Mouse (Mus musculus) heart, embryonic 12.5 days (tissue): ENCODE measurements around the gene Ppp1r12b. TPM values are rescaled to one million over a fixed set of nuclear protein-coding genes. Genes with fewer than 3 reads are reported as not detected.

Experiments used
- ATAC-seq: fragments of 200-750 bp; cut with Nextera tagmentation; 2 replicates; pipeline ENCODE4 v1.8.0; 2017; ENCODE audit warnings: moderate TSS enrichment, moderate library complexity; ENCODE audit not compliant: insufficient number of reproducible peaks, low FRiP score
- H3K27ac ChIP-seq: fragments of 300-500 bp; sonication (generic); 2 replicates; pipeline ENCODE4 v1.5.1; 2016; ENCODE audit warnings: mild to moderate bottlenecking, moderate library complexity; ENCODE audit not compliant: poor library complexity, severe bottlenecking
- H3K27me3 ChIP-seq: fragments of 300-500 bp; sonication (generic); replicated peaks from 2 replicates; pipeline ENCODE4 v1.6.1; 2016; ENCODE audit warnings: mild to moderate bottlenecking, moderate library complexity
- H3K36me3 ChIP-seq: fragments of 300-500 bp; sonication (generic); 2 replicates; pipeline ENCODE4 v1.6.1; 2016; ENCODE audit warnings: mild to moderate bottlenecking, moderate library complexity
- H3K4me1 ChIP-seq: fragments of 300-500 bp; sonication (generic); replicated peaks from 2 replicates; pipeline ENCODE4 v1.6.1; 2016; ENCODE audit warnings: mild to moderate bottlenecking
- H3K4me2 ChIP-seq: fragments of 300-500 bp; sonication (generic); 2 replicates; pipeline ENCODE4 v1.6.1; 2016; ENCODE audit warnings: mild to moderate bottlenecking, moderate library complexity
- H3K4me3 ChIP-seq: fragments of 300-500 bp; sonication (generic); 2 replicates; pipeline ENCODE4 v1.5.1; 2016; ENCODE audit warnings: mild to moderate bottlenecking
- H3K9ac ChIP-seq: fragments of 300-500 bp; sonication (generic); 2 replicates; pipeline ENCODE4 v1.6.1; 2016; ENCODE audit warnings: mild to moderate bottlenecking, moderate library complexity
- H3K9me3 ChIP-seq: fragments of 300-500 bp; sonication (generic); replicated peaks from 2 replicates; pipeline ENCODE4 v1.6.1; 2016; ENCODE audit warnings: mild to moderate bottlenecking, moderate library complexity
- WGBS: fragments of 180-500 bp; shearing (Covaris S2); methylation state at CpG from one replicate; pipeline ENCODE4 v1.1.7; 2016; 5-methylcytosine and 5-hydroxymethylcytosine counted together
- polyA plus RNA-seq: library from polyadenylated mRNA; unstranded; fragments of >200 nt; fragmentation: Nextera tagmentation; extraction: Ambion mirVana; gene quantifications from 2 replicates; pipeline ENCODE4 v1.2.1, GENCODE M21; 2016

Gene Ppp1r12b
- polyA plus RNA-seq, 1 experiment from 2014 or later = 29.6 TPM

- Histone ChIP-seq H3K4me3 (no peak overlapping the region), H3K9ac (no peak overlapping the region), H3K36me3 (no peaks in the 10 kb centered on the region), H3K27me3 (peaks cover 39% of the 10 kb centered on the region), H3K27ac (no peak overlapping the region), H3K4me1 (peaks cover 3% of the 10 kb centered on the region; the same call in 1 of the 2 replicates), H3K4me2 (no peak overlapping the region), H3K9me3 (no peaks in the 10 kb centered on the region)
- 51% methylated on average over 12 of the region's 12 CpGs for WGBS
- ATAC-seq = no peak
These were observed 235.9 kb downstream of the Ppp1r12b start for GRCm38 (mm10) chr1:134719718-134720304.

GRCm38 (mm10) chr1:134715092-134715491, 240.7 kb downstream of the Ppp1r12b start:
- H3K27ac ChIP-seq = no peak overlapping the region
- no peak overlapping the region for H3K4me3 ChIP-seq
- H3K4me2 ChIP-seq = no peak overlapping the region
- H3K36me3 ChIP-seq = no peaks in the 10 kb centered on the region
- no peak for ATAC-seq
- H3K9ac ChIP-seq = no peak overlapping the region
- H3K27me3 ChIP-seq = peaks cover 62% of the 10 kb centered on the region
- H3K9me3 ChIP-seq = no peaks in the 10 kb centered on the region
- H3K4me1 ChIP-seq = peaks cover 12% of the 10 kb centered on the region
- WGBS = 68% methylated on average over 5 of the region's 5 CpGs

- H3K4me2 ChIP-seq = no peak overlapping the region
- no peaks in the 10 kb centered on the region for H3K36me3 ChIP-seq
- H3K4me1 ChIP-seq = peaks cover 16% of the 10 kb centered on the region
- H3K27me3 ChIP-seq = peaks cover 68% of the 10 kb centered on the region
- no peaks in the 10 kb centered on the region for H3K9me3 ChIP-seq
- WGBS = 72% methylated on average over 8 of the region's 8 CpGs
- ATAC-seq = no peak
- H3K9ac ChIP-seq = no peak overlapping the region
- H3K4me3 ChIP-seq = no peak overlapping the region
- H3K27ac ChIP-seq = no peak overlapping the region
These were observed 241.6 kb downstream of the Ppp1r12b start for GRCm38 (mm10) chr1:134714166-134714565.

GRCm38 (mm10) chr1:134713421-134713969, 242.2 kb downstream of the Ppp1r12b start:
- peaks cover 70% of the 10 kb centered on the region for H3K27me3 ChIP-seq
- H3K4me2 ChIP-seq = no peak overlapping the region
- WGBS = 44% methylated on average over 11 of the region's 11 CpGs
- no peak overlapping the region for H3K4me3 ChIP-seq
- H3K9me3 ChIP-seq = no peaks in the 10 kb centered on the region
- no peak overlapping the region for H3K9ac ChIP-seq
- ATAC-seq = no peak
- no peak overlapping the region for H3K27ac ChIP-seq
- H3K4me1 ChIP-seq = peaks cover 21% of the 10 kb centered on the region
- H3K36me3 ChIP-seq = no peaks in the 10 kb centered on the region

- no peak for ATAC-seq
- no peaks in the 10 kb centered on the region for H3K9me3 ChIP-seq
- no peak overlapping the region for H3K4me3 ChIP-seq
- no peak overlapping the region for H3K27ac ChIP-seq
- peaks cover 24% of the 10 kb centered on the region for H3K4me1 ChIP-seq
- H3K27me3 ChIP-seq = peaks cover 70% of the 10 kb centered on the region
- no peak overlapping the region for H3K4me2 ChIP-seq
- no peaks in the 10 kb centered on the region for H3K36me3 ChIP-seq
- 73% methylated on average over 9 of the region's 9 CpGs for WGBS
- no peak overlapping the region for H3K9ac ChIP-seq
These were observed 242.9 kb downstream of the Ppp1r12b start for GRCm38 (mm10) chr1:134712781-134713299.

- Histone ChIP-seq H3K4me3 (no peak overlapping the region), H3K27me3 (peaks cover 82% of the 10 kb centered on the region), H3K27ac (no peak overlapping the region), H3K9ac (no peak overlapping the region), H3K9me3 (no peaks in the 10 kb centered on the region), H3K36me3 (no peaks in the 10 kb centered on the region), H3K4me2 (no peak overlapping the region), H3K4me1 (peaks cover 24% of the 10 kb centered on the region)
- WGBS = 63% methylated on average over 5 of the region's 5 CpGs
- no peak for ATAC-seq
These were observed 244.1 kb downstream of the Ppp1r12b start for GRCm38 (mm10) chr1:134711653-134712052.

- no peak for ATAC-seq
- Histone ChIP-seq H3K27ac (no peak overlapping the region), H3K4me1 (peaks cover 24% of the 10 kb centered on the region), H3K36me3 (no peaks in the 10 kb centered on the region), H3K9me3 (no peaks in the 10 kb centered on the region), H3K4me3 (no peak overlapping the region), H3K27me3 (peaks cover 88% of the 10 kb centered on the region), H3K4me2 (no peak overlapping the region), H3K9ac (no peak overlapping the region)
- 55% methylated on average over 7 of the region's 7 CpGs for WGBS
These were observed 244.7 kb downstream of the Ppp1r12b start for GRCm38 (mm10) chr1:134711061-134711460.

GRCm38 (mm10) chr1:134709411-134710306, 246.1 kb downstream of the Ppp1r12b start:
- ATAC-seq = no peak
- peaks cover 27% of the 10 kb centered on the region for H3K4me1 ChIP-seq
- H3K9me3 ChIP-seq = no peaks in the 10 kb centered on the region
- no peak overlapping the region for H3K27ac ChIP-seq
- no peaks in the 10 kb centered on the region for H3K36me3 ChIP-seq
- H3K27me3 ChIP-seq = peaks cover 97% of the 10 kb centered on the region
- 17% methylated on average over 26 of the region's 26 CpGs for WGBS
- H3K4me3 ChIP-seq = peak overlapping the region; percentile 54
- peak overlapping the region; percentile 94 for H3K4me2 ChIP-seq
- peak overlapping the region; percentile 72 for H3K9ac ChIP-seq

- Histone ChIP-seq H3K27me3 (peaks cover 95% of the 10 kb centered on the region), H3K4me3 (peak overlapping the region; percentile 54), H3K4me1 (peaks cover 27% of the 10 kb centered on the region), H3K4me2 (peak overlapping the region; percentile 94), H3K9me3 (no peaks in the 10 kb centered on the region), H3K27ac (no peak overlapping the region), H3K9ac (peak overlapping the region; percentile 72), H3K36me3 (no peaks in the 10 kb centered on the region)
- ATAC-seq = no peak
- WGBS = under 1% methylated on average over 46 of the region's 46 CpGs
These were observed 246.8 kb downstream of the Ppp1r12b start for GRCm38 (mm10) chr1:134708801-134709385.

GRCm38 (mm10) chr1:134708274-134708673, 247.5 kb downstream of the Ppp1r12b start:
- no peaks in the 10 kb centered on the region for H3K9me3 ChIP-seq
- H3K4me1 ChIP-seq = peaks cover 30% of the 10 kb centered on the region
- peaks cover 89% of the 10 kb centered on the region for H3K27me3 ChIP-seq
- H3K36me3 ChIP-seq = no peaks in the 10 kb centered on the region
- no peak overlapping the region for H3K27ac ChIP-seq
- peak overlapping the region; percentile 94 for H3K4me2 ChIP-seq
- peak overlapping the region; percentile 72; the same call in 1 of the 2 replicates for H3K9ac ChIP-seq
- ATAC-seq = peak; percentile 27; the same call in 1 of the 2 replicates
- H3K4me3 ChIP-seq = peak overlapping the region; percentile 54
- 13% methylated on average over 8 of the region's 8 CpGs for WGBS

GRCm38 (mm10) chr1:134707516-134707915, 248.2 kb downstream of the Ppp1r12b start:
- no peak overlapping the region for H3K4me2 ChIP-seq
- no peak for ATAC-seq
- no peak overlapping the region for H3K4me3 ChIP-seq
- H3K27ac ChIP-seq = no peak overlapping the region
- H3K4me1 ChIP-seq = peaks cover 32% of the 10 kb centered on the region
- no peak overlapping the region for H3K9ac ChIP-seq
- H3K36me3 ChIP-seq = no peaks in the 10 kb centered on the region
- H3K27me3 ChIP-seq = peaks cover 81% of the 10 kb centered on the region
- no peaks in the 10 kb centered on the region for H3K9me3 ChIP-seq
- WGBS = 70% methylated on average over 3 of the region's 3 CpGs
